Mouse (Mus musculus): ENCODE results near the gene Plcb4.

DNA sequence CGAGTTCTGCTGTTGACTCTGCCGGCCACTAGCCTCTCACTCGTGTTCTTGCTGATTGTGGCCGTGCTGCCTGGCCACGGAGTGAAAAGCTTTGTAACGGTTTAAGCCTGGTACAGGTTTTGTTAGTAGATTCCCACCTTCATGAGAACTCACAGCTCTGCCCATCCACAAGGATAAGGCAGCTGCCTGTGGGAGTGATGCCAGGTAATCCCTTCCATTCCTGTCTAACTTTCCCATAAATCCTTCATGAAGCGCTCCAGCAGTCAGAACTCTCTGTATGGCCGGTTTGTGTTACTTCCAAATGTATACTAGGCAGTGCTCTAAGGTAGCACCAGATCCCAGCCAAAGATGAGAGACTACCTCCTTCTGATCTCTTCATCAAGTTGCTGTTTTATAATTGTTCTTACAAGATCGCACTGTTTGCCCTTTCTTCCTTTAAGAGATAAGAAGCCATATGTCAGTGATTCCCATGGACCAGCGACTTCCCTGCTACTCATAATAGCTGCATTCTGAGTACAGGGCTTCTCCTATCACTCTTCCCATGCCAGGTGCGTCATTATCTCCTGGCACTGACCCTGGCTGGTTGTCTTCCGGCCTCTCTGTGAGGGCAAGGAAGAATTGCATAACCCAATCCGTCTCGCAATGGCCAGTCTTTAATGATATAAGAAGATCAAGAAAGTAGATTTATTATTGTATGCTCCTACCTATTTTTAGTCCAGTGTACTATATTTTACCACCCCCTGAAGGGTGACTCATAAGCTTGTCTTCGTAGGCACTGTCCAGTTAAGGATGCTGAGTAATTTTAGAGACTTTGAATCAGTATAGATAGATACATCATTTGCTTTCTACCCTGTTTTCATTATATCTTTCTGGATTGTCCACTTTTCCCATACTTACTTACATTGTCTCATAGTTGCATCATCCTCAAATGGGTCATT lies 147.2 kb downstream of the Plcb4 start:
- TF ChIP-seq CTCF (IDR thresholded peaks at IDR 0.05) (no peak), EP300 (IDR thresholded peaks at IDR 0.05) (no peak)

Measured in lung, postnatal 0 days (tissue).